ENCODE assay signal across 22 mouse cellular contexts in genomic region chr5:136819686-136820085, GRCm38 (mm10).
"Had no signal": no experiment of that assay in that cellular context is flagged by ENCODE, and none has a peak within 500 bp of the region (broad histone marks: within the 10 kb centered on the region; RNA-seq: fewer than 3 reads in every experiment).

No protein-coding gene starts in this region.

- H3K36me3 ChIP-seq: liver, embryonic 12.5 days; liver, embryonic 15.5 days; lung, embryonic 15.5 days; midbrain, embryonic 12.5 days; midbrain, embryonic 15.5 days; neural tube, embryonic 12.5 days; neural tube, embryonic 15.5 days had no signal

- ATAC-seq: intestine, postnatal 0 days; liver, embryonic 12.5 days; midbrain, embryonic 15.5 days had no signal

- H3K4me1 ChIP-seq: liver, embryonic 12.5 days; liver, embryonic 15.5 days; midbrain, embryonic 12.5 days; midbrain, embryonic 15.5 days; neural tube, embryonic 12.5 days; neural tube, embryonic 15.5 days had no signal

- DNase-seq: kidney, adult 2 months; kidney, postnatal 14 days; kidney, postnatal 4 days; liver; lung, adult 18-20 months; lung, postnatal 10 days; lung, postnatal 36 days; right cerebral cortex, adult 18-20 months; right cerebral cortex, postnatal 14 days; right cerebral cortex, postnatal 4 days; thymus, adult 2 months; thymus, postnatal 14 days; thymus, postnatal 4 days had no signal

- H3K4me3 ChIP-seq: liver, embryonic 12.5 days; liver, embryonic 15.5 days; lung, embryonic 15.5 days; midbrain, embryonic 12.5 days; midbrain, embryonic 15.5 days; neural tube, embryonic 12.5 days; neural tube, embryonic 15.5 days had no signal

- H3K4me2 ChIP-seq: liver, embryonic 12.5 days; liver, embryonic 15.5 days; lung, embryonic 15.5 days; midbrain, embryonic 12.5 days; midbrain, embryonic 15.5 days; neural tube, embryonic 12.5 days; neural tube, embryonic 15.5 days had no signal

- H3K27ac ChIP-seq: liver, embryonic 12.5 days; liver, embryonic 15.5 days; lung, embryonic 15.5 days; midbrain, embryonic 12.5 days; midbrain, embryonic 15.5 days; neural tube, embryonic 12.5 days; neural tube, embryonic 15.5 days; stomach, postnatal 0 days had no signal

- H3K9ac ChIP-seq: liver, embryonic 12.5 days; liver, embryonic 15.5 days; lung, embryonic 15.5 days; midbrain, embryonic 12.5 days; midbrain, embryonic 15.5 days; neural tube, embryonic 12.5 days; neural tube, embryonic 15.5 days had no signal

- H3K27me3 ChIP-seq: liver, embryonic 12.5 days; liver, embryonic 15.5 days; lung, embryonic 15.5 days; midbrain, embryonic 12.5 days; midbrain, embryonic 15.5 days; neural tube, embryonic 12.5 days; neural tube, embryonic 15.5 days had no signal

- H3K9me3 ChIP-seq: liver, embryonic 12.5 days; liver, embryonic 15.5 days; lung, embryonic 15.5 days; neural tube, embryonic 12.5 days; neural tube, embryonic 15.5 days had no signal
